In genomic region chr3:51728456-51728855, GRCm38 (mm10) we compare ENCODE assay signal across 10 mouse cellular contexts.
DNase-seq lines count a peak whose midpoint lies in the region; ATAC-seq lines count a peak whose summit lies in the region.
"Had no signal": no experiment of that assay in that cellular context is flagged by ENCODE, and none has a peak within 500 bp of the region (broad histone marks: within the 10 kb centered on the region; RNA-seq: fewer than 3 reads in every experiment).

No protein-coding gene starts in this region.

- no peak overlapping the region for H3K4me3 ChIP-seq in midbrain, embryonic 12.5 days
- no peak overlapping the region for H3K4me3 ChIP-seq in midbrain, embryonic 14.5 days (replicated peaks; ENCODE audit: low read depth, low read length)
- no peak overlapping the region for H3K4me3 ChIP-seq in forebrain, embryonic 16.5 days (replicated peaks; ENCODE audit: low read length)
- H3K4me3 ChIP-seq in intestine, embryonic 14.5 days (ENCODE audit: low read depth, low read length) = no peak overlapping the region
- no peak overlapping the region for H3K4me3 ChIP-seq in stomach, embryonic 16.5 days (replicated peaks; ENCODE audit: low read length)
- H3K4me3 ChIP-seq: embryonic facial prominence, embryonic 15.5 days; left cerebral cortex, adult 2 months had no signal

- no peaks in the 10 kb centered on the region for H3K9me3 ChIP-seq in midbrain, embryonic 12.5 days
- no peaks in the 10 kb centered on the region for H3K9me3 ChIP-seq in midbrain, embryonic 14.5 days (ENCODE audit: control insufficient read depth, low read length)
- no peaks in the 10 kb centered on the region for H3K9me3 ChIP-seq in forebrain, embryonic 16.5 days (ENCODE audit: control insufficient read depth, low read length)
- H3K9me3 ChIP-seq in intestine, embryonic 14.5 days (ENCODE audit: control insufficient read depth, low read length) = no peaks in the 10 kb centered on the region
- H3K9me3 ChIP-seq in stomach, embryonic 16.5 days (replicated peaks; ENCODE audit: control insufficient read depth, low read length) = no peaks in the 10 kb centered on the region
- H3K9me3 ChIP-seq: embryonic facial prominence, embryonic 15.5 days had no signal

- H3K9ac ChIP-seq in midbrain, embryonic 12.5 days (replicated peaks) = no peak overlapping the region
- H3K9ac ChIP-seq in midbrain, embryonic 14.5 days (replicated peaks; ENCODE audit: low read length) = no peak overlapping the region
- no peak overlapping the region for H3K9ac ChIP-seq in forebrain, embryonic 16.5 days (replicated peaks; ENCODE audit: low read depth, low read length)
- no peak overlapping the region for H3K9ac ChIP-seq in intestine, embryonic 14.5 days (ENCODE audit: low read length)
- no peak overlapping the region; the same call in 1 of the 2 replicates for H3K9ac ChIP-seq in stomach, embryonic 16.5 days (ENCODE audit: low read length)
- H3K9ac ChIP-seq: embryonic facial prominence, embryonic 15.5 days had no signal

- H3K4me2 ChIP-seq in midbrain, embryonic 12.5 days (replicated peaks) = no peak overlapping the region
- no peak overlapping the region for H3K4me2 ChIP-seq in midbrain, embryonic 14.5 days (ENCODE audit: low read length)
- H3K4me2 ChIP-seq in forebrain, embryonic 16.5 days (ENCODE audit: low read length) = no peak overlapping the region
- no peak overlapping the region for H3K4me2 ChIP-seq in intestine, embryonic 14.5 days (ENCODE audit: low read length)
- no peak overlapping the region for H3K4me2 ChIP-seq in stomach, embryonic 16.5 days (ENCODE audit: low read depth, low read length)
- H3K4me2 ChIP-seq: embryonic facial prominence, embryonic 15.5 days had no signal

- DNase-seq in midbrain, embryonic 14.5 days = no peak
- no peak for DNase-seq in intestine, embryonic 14.5 days (ENCODE audit: low spot score)
- DNase-seq in ovary, postnatal 36 days (ENCODE audit: low spot score) = no peak
- no peak for DNase-seq in gastrocnemius, postnatal 14 days
- DNase-seq in right cerebral cortex, adult 2 months (ENCODE audit: low spot score in 2 of 2) = no peak

- 0 out of 2 replicates have a peak, but pooled peaks have one; percentile 16 for ATAC-seq in midbrain, embryonic 12.5 days (ENCODE audit: low FRiP score, low read depth)
- no peak for ATAC-seq in midbrain, embryonic 14.5 days (ENCODE audit: low FRiP score, low TSS enrichment)
- ATAC-seq in forebrain, embryonic 16.5 days = peak; percentile 11
- peak; percentile 84 for ATAC-seq in intestine, embryonic 14.5 days (replicated peaks; ENCODE audit: low FRiP score, low TSS enrichment, low read depth)
- peak; percentile 82 for ATAC-seq in stomach, embryonic 16.5 days (ENCODE audit: insufficient read depth, low FRiP score)

- 83% methylated on average over 11 of the region's 12 CpGs for WGBS in midbrain, embryonic 12.5 days
- 65% methylated on average over 12 of the region's 12 CpGs for WGBS in midbrain, embryonic 14.5 days
- 81% methylated on average over 12 of the region's 12 CpGs for WGBS in forebrain, embryonic 16.5 days
- 51% methylated on average over 12 of the region's 12 CpGs for whole genome bisulfite sequencing in intestine, embryonic 14.5 days
- WGBS in stomach, embryonic 16.5 days = 46% methylated on average over 12 of the region's 12 CpGs

- H3K27ac ChIP-seq in midbrain, embryonic 12.5 days (replicated peaks) = no peak overlapping the region; the same call in 1 of the 2 replicates
- no peak overlapping the region for H3K27ac ChIP-seq in midbrain, embryonic 14.5 days (replicated peaks; ENCODE audit: low read depth, low read length)
- no peak overlapping the region; the same call in 1 of the 2 replicates for H3K27ac ChIP-seq in forebrain, embryonic 16.5 days (ENCODE audit: low read length)
- H3K27ac ChIP-seq in intestine, embryonic 14.5 days (ENCODE audit: low read depth) = no peak overlapping the region
- no peak overlapping the region for H3K27ac ChIP-seq in stomach, embryonic 16.5 days (ENCODE audit: low read length)

- peaks cover 36% of the 10 kb centered on the region for H3K4me1 ChIP-seq in midbrain, embryonic 12.5 days
- peaks cover 31% of the 10 kb centered on the region for H3K4me1 ChIP-seq in midbrain, embryonic 14.5 days (ENCODE audit: control insufficient read depth, insufficient read depth, low read length)
- H3K4me1 ChIP-seq in forebrain, embryonic 16.5 days (replicated peaks; ENCODE audit: control insufficient read depth, insufficient read depth, low read length) = peaks cover 21% of the 10 kb centered on the region
- H3K4me1 ChIP-seq in intestine, embryonic 14.5 days (replicated peaks; ENCODE audit: control insufficient read depth, insufficient read depth, low read length) = peaks cover 16% of the 10 kb centered on the region
- H3K4me1 ChIP-seq in stomach, embryonic 16.5 days (ENCODE audit: control insufficient read depth, insufficient read depth, low read length) = peaks cover 13% of the 10 kb centered on the region

- H3K36me3 ChIP-seq in midbrain, embryonic 12.5 days = no peaks in the 10 kb centered on the region
- no peaks in the 10 kb centered on the region for H3K36me3 ChIP-seq in midbrain, embryonic 14.5 days (ENCODE audit: control insufficient read depth, insufficient read depth, low read length)
- H3K36me3 ChIP-seq in forebrain, embryonic 16.5 days (ENCODE audit: control insufficient read depth, insufficient read depth) = no peaks in the 10 kb centered on the region
- H3K36me3 ChIP-seq in intestine, embryonic 14.5 days (ENCODE audit: control insufficient read depth, insufficient read depth, low read length) = no peaks in the 10 kb centered on the region
- H3K36me3 ChIP-seq in stomach, embryonic 16.5 days (ENCODE audit: control insufficient read depth, insufficient read depth, low read length) = no peaks in the 10 kb centered on the region
- H3K36me3 ChIP-seq: embryonic facial prominence, embryonic 15.5 days had no signal

- H3K27me3 ChIP-seq in midbrain, embryonic 12.5 days = no peaks in the 10 kb centered on the region
- H3K27me3 ChIP-seq in midbrain, embryonic 14.5 days (ENCODE audit: control insufficient read depth, insufficient read depth, low read length) = no peaks in the 10 kb centered on the region
- H3K27me3 ChIP-seq in forebrain, embryonic 16.5 days (replicated peaks; ENCODE audit: control insufficient read depth, insufficient read depth, low read length) = no peaks in the 10 kb centered on the region
- H3K27me3 ChIP-seq in intestine, embryonic 14.5 days (replicated peaks; ENCODE audit: control insufficient read depth, insufficient read depth, low read length) = no peaks in the 10 kb centered on the region
- H3K27me3 ChIP-seq in stomach, embryonic 16.5 days (ENCODE audit: control insufficient read depth, insufficient read depth, low read length) = no peaks in the 10 kb centered on the region
- H3K27me3 ChIP-seq: embryonic facial prominence, embryonic 15.5 days had no signal

- intact Hi-C loops in gastrocnemius, postnatal 14 days (cut with DNase I; ENCODE audit: low total_unique reads) = no loop called here
